Mouse (Mus musculus) CH12F3 (cell line): Measurements from ENCODE around the gene Jtb.
"Not testable (repeated sequence)": the region's sequence is repeated elsewhere in the genome, so short reads cannot be mapped to it uniquely, and the experiment has no call there.

ENCODE experiments used
- in situ Hi-C: fragments of 300-500 bp; cut with MboI; formaldehyde crosslinking; loops from 2 replicates; pipeline ENCODE4 v1.14.3; 2020; ENCODE audit warnings: low sequenced_read_pairs

Jtb gene

GRCm38 (mm10) chr3:90222455-90222854, 8.9 kb upstream of the Jtb start:
- in situ Hi-C loops, result no loop called here

DNA sequence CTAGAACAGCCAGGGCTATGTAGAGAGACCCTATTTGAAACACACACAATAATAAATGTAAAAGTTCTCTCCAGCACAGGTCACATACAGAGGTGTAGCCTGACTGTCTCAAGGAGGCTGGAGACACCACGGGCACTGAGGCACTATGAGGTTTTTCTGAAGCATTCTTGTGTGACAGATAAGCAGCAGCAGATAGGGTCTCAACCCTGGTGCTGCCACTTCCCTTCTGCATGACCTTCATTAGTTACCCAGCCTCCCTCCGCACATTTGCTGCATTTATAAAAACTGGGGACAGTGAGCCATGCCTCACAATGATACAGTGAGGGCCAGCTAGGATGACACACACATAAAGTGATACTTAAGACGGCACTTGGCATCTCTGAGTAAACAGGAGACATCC, 8.5 kb upstream of the Jtb start:
- in situ Hi-C loops, result no loop called here

- in situ Hi-C loops, result no loop called here
Measured at GRCm38 (mm10) chr3:90224331-90224730, 7.1 kb upstream of the Jtb start.

DNA sequence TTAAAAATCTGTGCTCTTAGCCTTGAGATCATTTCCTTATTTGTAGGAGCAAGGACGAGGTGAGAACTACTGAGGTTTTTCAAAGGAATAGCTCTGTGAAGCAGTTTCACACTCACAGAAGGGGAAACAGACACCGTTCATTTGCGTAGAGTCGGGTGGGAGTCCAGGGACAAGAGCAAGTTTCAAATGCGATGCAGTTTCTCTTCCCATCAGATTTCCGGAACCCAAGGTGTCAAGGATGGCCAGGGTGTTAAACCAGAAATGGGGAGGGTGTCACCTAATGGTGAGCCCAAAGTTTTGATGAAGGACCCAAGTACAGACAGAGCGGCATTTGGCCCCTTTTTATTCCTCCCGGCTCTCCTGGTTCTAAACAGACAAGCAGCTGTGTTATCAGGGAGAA, 322 bp upstream of the Jtb start:
- in situ Hi-C loops, result no loop called here

GRCm38 (mm10) chr3:90241251-90241650, 9.9 kb downstream of the Jtb start:
- in situ Hi-C loops, result no loop called here

GRCm38 (mm10) chr3:90241669-90242358, 10.4 kb downstream of the Jtb start:
- in situ Hi-C loops, result no loop called here

GRCm38 (mm10) chr3:90242984-90243775, 11.8 kb downstream of the Jtb start, which contains the start of gene Creb3l4:
TSS of gene Creb3l4 (minus strand) at chr3:90243512.
- in situ Hi-C loops, result no loop called here

GRCm38 (mm10) chr3:90245406-90245805, 14.0 kb downstream of the Jtb start:
- in situ Hi-C loops, result no loop called here

- in situ Hi-C loops, result no loop called here
Measured at GRCm38 (mm10) chr3:90247630-90247959, 16.2 kb downstream of the Jtb start.

- in situ Hi-C loops, result no loop called here
Measured at GRCm38 (mm10) chr3:90247960-90248745, 16.8 kb downstream of the Jtb start, which contains the start of gene Slc39a1. TSS of gene Slc39a1 (plus strand) at chr3:90248172.

GRCm38 (mm10) chr3:90248746-90249100, 17.3 kb downstream of the Jtb start:
- in situ Hi-C loops, result no loop called here

GRCm38 (mm10) chr3:90250791-90251190, 19.4 kb downstream of the Jtb start:
- in situ Hi-C loops, result no loop called here

DNA sequence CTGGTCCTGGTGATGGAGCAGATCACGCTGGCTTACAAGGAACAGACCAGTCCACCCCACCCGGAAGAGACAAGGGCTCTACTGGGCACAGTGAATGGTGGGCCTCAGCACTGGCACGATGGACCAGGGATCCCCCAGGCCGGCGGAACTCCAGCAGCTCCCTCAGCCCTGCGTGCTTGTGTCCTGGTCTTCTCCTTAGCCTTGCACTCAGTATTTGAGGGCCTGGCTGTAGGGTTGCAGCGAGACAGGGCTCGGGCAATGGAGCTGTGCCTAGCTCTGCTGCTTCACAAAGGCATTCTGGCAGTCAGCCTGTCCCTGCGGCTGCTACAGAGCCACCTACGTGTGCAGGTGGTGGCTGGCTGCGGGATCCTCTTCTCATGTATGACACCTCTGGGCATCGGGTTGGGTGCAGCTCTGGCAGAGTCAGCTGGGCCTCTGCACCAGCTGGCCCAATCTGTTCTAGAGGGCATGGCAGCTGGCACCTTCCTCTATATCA, 20.4 kb downstream of the Jtb start:
- in situ Hi-C loops, result not testable (repeated sequence)

DNA sequence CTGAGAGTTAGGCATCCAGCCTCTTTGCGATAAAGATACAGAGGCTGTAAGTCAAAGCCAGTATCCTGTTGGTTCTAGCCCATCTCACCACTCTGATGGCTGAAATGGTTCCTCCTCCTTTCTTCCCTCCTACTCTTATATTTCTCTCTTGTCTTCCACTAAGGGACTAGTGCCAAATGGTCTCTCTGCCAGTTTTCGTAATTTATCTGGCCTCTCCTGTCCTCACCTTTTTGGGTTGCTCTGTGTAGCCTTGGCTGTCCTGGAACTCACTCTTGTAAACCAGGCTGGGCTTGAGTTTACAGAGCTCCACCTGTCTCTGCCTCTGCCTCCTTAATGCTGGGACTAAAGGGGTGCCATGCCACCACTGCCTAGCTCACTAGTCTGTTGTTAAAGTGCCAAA, 21.3 kb downstream of the Jtb start:
- in situ Hi-C loops, result not testable (repeated sequence)

- in situ Hi-C loops, result not testable (repeated sequence)
Measured at GRCm38 (mm10) chr3:90253174-90253573, 21.8 kb downstream of the Jtb start.

- in situ Hi-C loops, result no loop called here
Measured at GRCm38 (mm10) chr3:90253653-90254418, 22.4 kb downstream of the Jtb start, which contains the start of gene Crtc2. TSS of gene Crtc2 (plus strand) at chr3:90254163.

DNA sequence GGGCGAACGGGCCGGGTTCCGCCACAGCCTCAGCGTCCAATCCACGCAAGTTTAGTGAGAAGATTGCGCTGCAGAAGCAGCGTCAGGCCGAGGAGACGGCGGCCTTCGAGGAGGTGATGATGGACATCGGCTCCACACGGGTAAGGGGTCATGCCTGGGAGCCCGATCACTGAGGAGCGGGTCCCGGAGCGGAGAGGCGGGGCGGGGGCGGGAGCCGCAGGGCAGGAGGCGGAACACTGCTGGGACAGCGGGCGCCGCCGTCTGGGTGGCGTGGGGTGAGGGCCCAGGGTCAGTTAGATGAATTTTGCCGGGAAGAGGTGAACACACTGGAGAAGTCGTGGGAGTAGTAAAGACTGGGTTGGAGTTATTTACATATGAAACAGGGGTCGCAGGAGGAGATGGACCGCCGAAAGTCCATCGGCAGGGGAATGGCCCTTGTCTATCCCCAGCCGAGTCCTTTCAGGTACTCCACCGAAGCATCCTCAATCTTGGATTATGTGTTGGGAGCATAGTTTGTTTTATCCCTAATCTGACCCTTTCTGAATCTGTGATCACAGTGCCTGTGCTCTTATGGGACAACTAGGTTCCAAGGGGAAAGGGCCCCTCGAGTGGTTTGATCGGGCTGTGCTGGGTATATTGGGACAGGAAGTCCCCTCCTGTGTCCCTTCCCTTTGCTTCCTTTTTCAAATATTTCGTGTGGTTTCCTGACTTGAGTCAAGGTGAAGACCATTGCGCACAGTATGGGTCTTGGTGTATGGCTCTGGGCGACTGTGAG, 23.2 kb downstream of the Jtb start:
- in situ Hi-C loops, result no loop called here

GRCm38 (mm10) chr3:90255194-90255565, 23.8 kb downstream of the Jtb start:
- in situ Hi-C loops, result no loop called here

DNA sequence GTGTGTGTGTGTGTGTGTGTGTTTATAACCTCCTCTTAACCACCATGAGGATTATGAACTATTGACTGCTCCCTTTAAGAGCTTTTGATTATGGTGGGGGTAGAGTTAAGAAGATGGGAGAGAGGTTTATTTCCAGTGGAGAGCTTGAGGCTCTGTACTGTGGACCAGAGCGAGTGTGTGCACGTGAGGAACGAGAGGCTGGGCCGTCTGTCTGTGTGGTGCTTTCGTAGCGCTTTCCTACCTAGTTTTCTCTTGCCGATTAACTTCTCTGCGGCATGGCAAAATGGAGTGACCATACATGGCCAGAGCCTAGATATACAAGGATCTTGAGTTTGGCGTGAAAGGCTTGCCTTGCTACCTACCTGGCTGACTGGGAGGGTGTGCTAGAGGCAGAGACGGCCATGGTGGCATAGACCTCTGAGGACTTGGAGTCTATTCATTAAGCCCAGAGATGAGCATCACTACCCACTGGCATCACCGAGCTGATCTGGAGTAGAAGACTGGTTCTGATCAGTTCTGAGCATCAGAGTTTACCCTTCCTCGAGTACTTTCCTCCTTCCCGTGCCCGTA, 24.5 kb downstream of the Jtb start:
- in situ Hi-C loops, result no loop called here
